Mouse (Mus musculus) gastrocnemius, postnatal 14 days (tissue): ENCODE measurements at regions not wholly inside any gene's neighbourhood (a gene's known extent, or its start where the extent isn't known, plus 50 kb on each side); places are given as distances from the start of the nearest gene placed in this dataset.

Experiments
- DNase-seq: peaks from one replicate; pipeline ENCODE4 v3.0.0; 2021; ENCODE audit warnings: mixed read lengths
- intact Hi-C: fragments of 180-260 bp; cut with DNase I; formaldehyde crosslinking; loops from one replicate; pipeline ENCODE4 v1.15.1; 2025; ENCODE audit warnings: low total_unique reads

GRCm38 (mm10) chr7:31208237-31209054 lies 52.8 kb upstream of the Gramd1a start:
- DNase-seq: peak; percentile 76
- intact Hi-C loops: no loop called here

DNA sequence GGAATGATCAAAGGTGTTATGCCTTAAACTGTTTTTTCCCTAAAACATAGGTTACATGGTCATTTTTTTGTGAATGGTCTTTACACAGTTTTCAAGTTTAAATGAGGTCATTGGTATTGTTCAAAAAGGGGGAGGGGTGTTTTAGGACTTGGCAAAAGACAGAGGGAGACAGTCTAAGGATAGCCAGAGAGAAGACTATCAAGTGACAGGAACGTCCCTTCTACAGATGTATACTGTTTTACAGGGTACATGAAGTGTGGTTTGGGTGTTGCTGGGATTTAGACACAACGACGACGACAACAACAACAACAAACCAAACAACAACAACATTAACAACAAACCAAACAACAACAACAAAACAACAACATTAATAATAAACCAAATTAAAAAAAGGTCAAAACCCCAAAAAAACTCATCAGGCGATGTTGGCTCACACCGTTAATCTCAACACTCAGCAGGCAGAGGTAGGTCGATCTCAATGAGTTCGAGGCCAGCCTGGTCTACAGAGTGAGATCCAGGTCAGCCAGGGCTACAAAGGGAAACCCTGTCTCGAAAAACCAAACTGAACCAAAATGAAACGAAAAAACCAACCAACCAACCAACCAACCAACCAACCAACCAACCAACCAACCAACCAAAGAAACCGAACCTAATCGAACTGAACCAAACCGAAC lies 52.0 kb upstream of the Gramd1a start:
- intact Hi-C loops: no loop called here

More for the DNA sequence above, 52.0 kb upstream of the Gramd1a start:
- DNase-seq: no peak
